Mouse (Mus musculus): ENCODE measurements around the gene Prss44.

DNA sequence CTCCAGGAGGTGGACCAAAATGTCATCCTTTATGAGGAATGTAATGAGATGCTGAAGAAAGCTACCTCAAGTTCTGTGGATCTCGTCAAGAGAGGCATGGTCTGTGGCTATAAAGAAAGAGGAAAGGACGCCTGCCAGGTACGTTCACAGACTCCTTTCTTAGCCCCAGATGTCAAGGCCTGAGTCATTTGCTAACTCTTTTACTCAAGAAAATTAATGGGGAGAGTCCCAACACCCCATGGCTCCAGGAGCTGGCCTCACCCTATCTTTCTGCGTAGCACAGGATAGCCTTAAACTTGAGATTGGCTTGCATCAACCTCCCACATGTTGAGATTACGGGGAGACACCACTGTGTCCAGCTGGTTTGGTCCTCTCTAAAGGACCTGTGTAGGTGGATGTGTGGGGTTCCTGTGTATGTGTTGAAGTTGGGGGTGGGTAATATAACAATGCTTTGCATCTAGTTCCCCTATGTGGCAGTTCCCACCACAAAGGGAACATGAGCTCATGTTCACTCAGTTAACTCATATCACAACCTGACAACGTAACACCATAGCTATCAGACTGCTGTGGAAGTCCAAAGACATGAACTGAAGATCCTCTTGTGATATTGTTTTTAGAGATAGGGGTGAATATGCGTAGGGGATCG, 12.8 kb upstream of the Prss44 start:
- TF ChIP-seq POLR2A (IDR thresholded peaks at IDR 0.05; ENCODE audit: borderline replicate concordance, control insufficient read depth, low read depth, low read length): no peak
- no peak for TF ChIP-seq CTCF (IDR thresholded peaks at IDR 0.05; ENCODE audit: control insufficient read depth, insufficient read depth, low read length)

All from bone marrow, adult 2 months (tissue).